Mouse (Mus musculus) neural tube, embryonic 13.5 days (tissue): ENCODE results near the gene Mink1. TPM values are rescaled to one million over a fixed set of nuclear protein-coding genes. Genes with fewer than 3 reads are reported as not detected.

Experiments used
- ATAC-seq: fragments of 200-750 bp; cut with Nextera tagmentation; 2 replicates; pipeline ENCODE4 v1.8.0; 2017; ENCODE audit warnings: low read depth, mild to moderate bottlenecking, moderate TSS enrichment, moderate library complexity
- H3K27ac ChIP-seq: fragments of 300-500 bp; sonication (generic); replicated peaks from 2 replicates; pipeline ENCODE4 v1.5.1; 2015; ENCODE audit warnings: moderate library complexity, mild to moderate bottlenecking, inconsistent platforms
- H3K27me3 ChIP-seq: fragments of 300-500 bp; sonication (generic); 2 replicates; pipeline ENCODE4 v1.6.1; 2015; ENCODE audit warnings: mild to moderate bottlenecking, inconsistent platforms
- H3K36me3 ChIP-seq: fragments of 300-500 bp; sonication (generic); 2 replicates; pipeline ENCODE4 v1.6.1; 2015; ENCODE audit warnings: mild to moderate bottlenecking, inconsistent platforms
- H3K4me1 ChIP-seq: fragments of 300-500 bp; sonication (generic); replicated peaks from 2 replicates; pipeline ENCODE4 v1.6.1; 2015; ENCODE audit warnings: inconsistent platforms
- H3K4me2 ChIP-seq: fragments of 300-500 bp; sonication (generic); 2 replicates; pipeline ENCODE4 v1.6.1; 2015; ENCODE audit warnings: inconsistent platforms, mild to moderate bottlenecking, moderate library complexity
- H3K4me3 ChIP-seq: fragments of 300-500 bp; sonication (generic); 2 replicates; pipeline ENCODE4 v1.5.1; 2015; ENCODE audit warnings: mild to moderate bottlenecking, inconsistent platforms
- H3K9ac ChIP-seq: fragments of 300-500 bp; sonication (generic); 2 replicates; pipeline ENCODE4 v1.6.1; 2015; ENCODE audit warnings: moderate library complexity, mild to moderate bottlenecking, inconsistent platforms
- H3K9me3 ChIP-seq: fragments of 300-500 bp; sonication (generic); 2 replicates; pipeline ENCODE4 v1.6.1; 2016; ENCODE audit warnings: inconsistent platforms
- WGBS: fragments of 180-500 bp; shearing (Covaris S2); methylation state at CpG from one replicate; pipeline ENCODE4 v1.1.7; 2015; 5-methylcytosine and 5-hydroxymethylcytosine counted together
- polyA plus RNA-seq: library from polyadenylated mRNA; unstranded; fragments of >200 nt; fragmentation: Nextera tagmentation; extraction: Ambion mirVana; gene quantifications from 2 replicates; pipeline ENCODE4 v1.2.1, GENCODE M21; 2015

Gene Mink1
- polyA plus RNA-seq, 1 experiment from 2014 or later = 18.0 TPM

DNA sequence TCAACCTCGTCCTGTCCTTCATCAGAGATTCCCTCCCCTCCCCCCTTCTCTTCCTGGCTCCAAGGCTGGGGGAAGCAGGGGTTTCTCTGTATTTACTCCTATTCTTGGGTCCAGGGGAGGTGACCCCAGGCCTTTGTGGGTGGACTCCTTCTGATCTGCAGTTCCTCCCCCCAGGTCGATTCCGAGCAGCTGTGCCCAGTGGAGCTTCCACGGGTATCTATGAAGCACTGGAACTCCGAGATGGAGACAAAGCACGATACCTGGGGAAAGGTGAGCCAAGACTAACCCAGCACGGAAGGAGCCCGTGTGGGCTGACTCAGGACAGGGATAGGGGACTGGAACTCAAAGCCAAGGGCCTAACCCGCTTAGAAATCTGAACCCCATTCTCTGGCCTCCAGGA is 95.3 kb downstream of the Mink1 start:
- H3K27ac ChIP-seq = no peak overlapping the region
- no peak overlapping the region for H3K9ac ChIP-seq
- peaks cover 22% of the 10 kb centered on the region for H3K36me3 ChIP-seq
- no peaks in the 10 kb centered on the region for H3K27me3 ChIP-seq
- WGBS = 63% methylated on average over 9 of the region's 9 CpGs
- no peak overlapping the region for H3K4me2 ChIP-seq
- no peak for ATAC-seq
- H3K9me3 ChIP-seq = no peaks in the 10 kb centered on the region
- peaks cover 29% of the 10 kb centered on the region for H3K4me1 ChIP-seq
- no peak overlapping the region for H3K4me3 ChIP-seq

DNA sequence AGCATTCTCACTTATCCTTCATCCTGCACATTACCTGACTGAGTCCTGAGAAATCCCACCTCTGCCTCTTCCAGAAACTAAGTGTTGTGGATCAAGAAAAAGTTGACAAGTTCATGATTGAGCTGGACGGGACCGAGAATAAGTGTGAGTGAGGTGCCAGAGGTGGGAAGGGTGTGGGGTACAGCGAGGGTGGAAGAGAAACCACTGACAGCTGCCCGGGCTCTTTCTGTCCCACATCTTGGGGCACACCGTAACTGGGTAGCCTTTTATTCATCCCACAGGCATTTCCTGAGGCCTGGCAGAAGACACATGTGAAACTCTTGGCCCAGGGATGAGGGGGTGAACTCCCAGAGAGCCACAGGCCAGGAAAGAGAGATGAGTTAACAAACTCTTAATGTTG is 95.8 kb downstream of the Mink1 start:
- WGBS = 90% methylated on average over 5 of the region's 5 CpGs
- Histone ChIP-seq H3K9ac (no peak overlapping the region), H3K9me3 (no peaks in the 10 kb centered on the region), H3K27me3 (no peaks in the 10 kb centered on the region), H3K36me3 (peaks cover 28% of the 10 kb centered on the region), H3K4me2 (no peak overlapping the region), H3K27ac (no peak overlapping the region), H3K4me3 (no peak overlapping the region), H3K4me1 (peaks cover 23% of the 10 kb centered on the region)
- no peak for ATAC-seq

DNA sequence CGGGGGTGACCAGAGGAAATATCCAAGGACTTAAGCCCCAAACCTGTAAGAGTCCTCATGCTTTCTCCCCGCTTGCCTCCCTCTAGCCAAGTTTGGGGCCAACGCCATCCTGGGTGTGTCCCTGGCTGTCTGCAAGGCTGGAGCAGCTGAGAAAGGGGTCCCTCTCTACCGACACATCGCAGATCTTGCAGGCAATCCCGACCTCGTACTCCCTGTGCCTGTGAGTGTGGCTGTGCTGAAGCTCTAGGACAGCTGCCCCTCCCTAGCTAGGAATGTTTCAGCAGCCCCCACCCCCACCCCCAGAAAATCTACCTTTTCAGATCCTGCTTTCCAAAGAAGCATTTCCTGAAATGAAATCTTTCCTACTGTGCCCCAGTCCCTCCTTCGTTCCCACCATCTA is 96.3 kb downstream of the Mink1 start:
- H3K4me3 ChIP-seq = no peak overlapping the region
- H3K4me1 ChIP-seq = peaks cover 23% of the 10 kb centered on the region
- H3K27ac ChIP-seq = no peak overlapping the region
- no peak for ATAC-seq
- H3K36me3 ChIP-seq = peaks cover 32% of the 10 kb centered on the region
- no peak overlapping the region for H3K9ac ChIP-seq
- no peak overlapping the region for H3K4me2 ChIP-seq
- 81% methylated on average over 8 of the region's 8 CpGs for WGBS
- no peaks in the 10 kb centered on the region for H3K9me3 ChIP-seq
- no peaks in the 10 kb centered on the region for H3K27me3 ChIP-seq

DNA sequence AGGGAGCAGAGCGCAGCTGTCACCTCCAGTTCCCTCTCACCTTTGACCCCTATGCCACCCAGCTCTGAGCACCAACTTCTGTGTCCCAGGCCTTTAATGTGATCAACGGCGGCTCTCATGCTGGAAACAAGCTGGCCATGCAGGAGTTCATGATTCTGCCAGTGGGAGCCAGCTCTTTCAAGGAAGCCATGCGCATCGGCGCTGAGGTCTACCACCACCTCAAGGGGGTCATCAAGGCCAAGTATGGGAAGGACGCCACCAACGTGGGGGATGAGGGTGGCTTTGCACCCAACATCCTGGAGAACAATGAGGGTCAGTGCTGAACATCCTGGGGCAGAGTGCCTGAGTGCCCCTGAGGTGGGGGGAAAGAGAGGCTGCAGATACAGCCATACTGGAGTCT is 97.9 kb downstream of the Mink1 start:
- H3K36me3 ChIP-seq = peaks cover 47% of the 10 kb centered on the region
- no peak overlapping the region for H3K4me3 ChIP-seq
- ATAC-seq = no peak
- H3K9ac ChIP-seq = no peak overlapping the region
- peaks cover 18% of the 10 kb centered on the region for H3K4me1 ChIP-seq
- no peaks in the 10 kb centered on the region for H3K27me3 ChIP-seq
- no peak overlapping the region for H3K27ac ChIP-seq
- WGBS = 88% methylated on average over 8 of the region's 8 CpGs
- no peak overlapping the region for H3K4me2 ChIP-seq
- H3K9me3 ChIP-seq = no peaks in the 10 kb centered on the region

DNA sequence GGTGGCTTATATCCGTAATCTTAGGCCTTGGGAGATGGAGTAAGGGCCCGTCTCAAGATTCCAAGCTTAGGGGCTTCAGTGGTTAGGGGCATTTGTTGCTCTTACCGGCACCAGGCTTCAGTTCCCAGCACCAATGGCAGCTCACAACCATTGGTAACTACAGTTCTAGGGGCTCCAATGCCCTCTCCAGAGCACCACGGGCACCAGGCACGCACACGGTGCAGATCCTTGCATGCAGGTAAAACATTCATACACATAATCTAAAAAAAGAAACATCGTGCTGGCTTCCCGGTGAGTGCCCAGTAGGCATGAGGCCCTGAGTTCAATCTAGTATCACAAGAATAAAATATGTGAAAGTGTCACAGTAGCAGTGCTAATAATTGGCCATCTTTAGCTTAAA is 100.4 kb downstream of the Mink1 start:
- Histone ChIP-seq H3K4me1 (peaks cover 14% of the 10 kb centered on the region), H3K9ac (no peak overlapping the region), H3K27me3 (no peaks in the 10 kb centered on the region), H3K9me3 (no peaks in the 10 kb centered on the region), H3K4me2 (no peak overlapping the region), H3K4me3 (no peak overlapping the region), H3K27ac (no peak overlapping the region), H3K36me3 (peaks cover 53% of the 10 kb centered on the region)
- 95% methylated on average over 8 of the region's 8 CpGs for WGBS
- ATAC-seq = no peak

DNA sequence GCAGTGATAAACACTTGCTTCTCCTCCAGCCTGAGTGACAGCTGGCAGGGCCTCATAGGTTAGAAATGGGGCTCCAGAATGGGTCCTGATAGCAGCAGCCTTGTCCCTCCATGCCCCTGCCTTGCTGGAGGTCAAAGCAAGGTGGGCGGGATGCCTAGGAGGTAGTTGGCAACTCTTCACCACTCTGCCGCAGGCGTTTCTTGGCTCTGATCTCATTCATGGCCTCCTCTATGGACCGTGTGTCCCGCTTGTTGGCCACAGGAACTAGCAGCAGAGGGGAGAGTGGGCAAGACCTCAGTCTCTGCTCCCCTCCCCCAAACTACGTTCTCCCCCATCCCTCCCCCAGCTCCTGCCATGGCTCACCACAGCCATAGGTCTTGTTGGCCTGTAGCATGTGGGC is 101.3 kb downstream of the Mink1 start:
- H3K27ac ChIP-seq = no peak overlapping the region
- peaks cover 53% of the 10 kb centered on the region for H3K36me3 ChIP-seq
- H3K4me1 ChIP-seq = peaks cover 17% of the 10 kb centered on the region
- no peaks in the 10 kb centered on the region for H3K9me3 ChIP-seq
- WGBS = 93% methylated on average over 6 of the region's 6 CpGs
- no peaks in the 10 kb centered on the region for H3K27me3 ChIP-seq
- no peak overlapping the region for H3K4me2 ChIP-seq
- no peak overlapping the region for H3K4me3 ChIP-seq
- no peak overlapping the region for H3K9ac ChIP-seq
- no peak for ATAC-seq

Other genes with a start within 250 kb of the Mink1 start
- not detected in 2 replicates for gene Alox12e, start 240.3 kb upstream of the Mink1 start, polyA plus RNA-seq
- gene Alox15, start 210.8 kb upstream of the Mink1 start, polyA plus RNA-seq = 0.28 TPM in 1 of 2 replicates, not detected in the other
- 31.9 and 32.6 TPM in 2 replicates for gene Pelp1, start 152.8 kb upstream of the Mink1 start, polyA plus RNA-seq
- 43.8 and 46.6 TPM in 2 replicates for gene Arrb2, start 130.2 kb upstream of the Mink1 start, polyA plus RNA-seq
- gene Med11, start 111.0 kb upstream of the Mink1 start, polyA plus RNA-seq = 45.3 and 46.0 TPM in 2 replicates
- 1.2 and 1.5 TPM in 2 replicates for gene Zmynd15, start 103.4 kb upstream of the Mink1 start, polyA plus RNA-seq
- gene Cxcl16, start 102.9 kb upstream of the Mink1 start, polyA plus RNA-seq = 7.2 and 8.9 TPM in 2 replicates
- gene Tm4sf5, start 57.6 kb upstream of the Mink1 start, polyA plus RNA-seq = 0.52 and 1.8 TPM in 2 replicates
- 0.31 TPM in 1 of 2 replicates, not detected in the other for gene Vmo1, start 48.3 kb upstream of the Mink1 start, polyA plus RNA-seq
- 0.42 and 0.52 TPM in 2 replicates for gene Gltpd2, start 43.7 kb upstream of the Mink1 start, polyA plus RNA-seq
- gene Psmb6, start 37.5 kb upstream of the Mink1 start, polyA plus RNA-seq = 814 and 884 TPM in 2 replicates
- not detected in 2 replicates for gene Gm40193, start 29.9 kb upstream of the Mink1 start, polyA plus RNA-seq
- 7.4 and 8.8 TPM in 2 replicates for gene Pld2, start 22.8 kb upstream of the Mink1 start, polyA plus RNA-seq
- gene 4930544D05Rik, start 53.0 kb downstream of the Mink1 start, polyA plus RNA-seq = not detected in 2 replicates
- 0.38 TPM in 1 of 2 replicates, not detected in the other for gene Chrne, start 56.3 kb downstream of the Mink1 start, polyA plus RNA-seq
- 0.14 and 0.45 TPM in 2 replicates for gene Gp1ba, start 76.2 kb downstream of the Mink1 start, polyA plus RNA-seq
- 101 and 106 TPM in 2 replicates for gene Rnf167, start 84.4 kb downstream of the Mink1 start, polyA plus RNA-seq
- gene Slc25a11, start 84.6 kb downstream of the Mink1 start, polyA plus RNA-seq = 150 and 153 TPM in 2 replicates
- gene Pfn1, start 91.8 kb downstream of the Mink1 start, polyA plus RNA-seq = 970 and 979 TPM in 2 replicates
- 9.4 and 14.9 TPM in 2 replicates for gene Eno3, start 94.3 kb downstream of the Mink1 start, polyA plus RNA-seq
- gene Spag7, start 106.5 kb downstream of the Mink1 start, polyA plus RNA-seq = 169 and 172 TPM in 2 replicates
- 16.9 and 19.5 TPM in 2 replicates for gene Camta2, start 125.2 kb downstream of the Mink1 start, polyA plus RNA-seq
- 0.75 and 1.1 TPM in 2 replicates for gene Inca1, start 137.3 kb downstream of the Mink1 start, polyA plus RNA-seq
- gene Kif1c, start 137.7 kb downstream of the Mink1 start, polyA plus RNA-seq = 1.5 TPM in 2 replicates
- 14.7 and 15.6 TPM in 2 replicates for gene Zfp3, start 201.3 kb downstream of the Mink1 start, polyA plus RNA-seq
- not detected in 2 replicates for gene Scimp, start 249.7 kb downstream of the Mink1 start, polyA plus RNA-seq